Mouse (Mus musculus) limb, embryonic 14.5 days (tissue): ENCODE results near the gene Polr2a. TPM values are rescaled to one million over a fixed set of nuclear protein-coding genes. Genes with fewer than 3 reads are reported as not detected.
A peak's percentile ranks its signal among the peaks of the same experiment; 100 is the strongest.

ENCODE experiments used
- ATAC-seq: fragments of 200-750 bp; cut with Nextera tagmentation; 2 replicates; pipeline ENCODE4 v1.8.0; 2017; ENCODE audit warnings: low read depth, moderate number of reproducible peaks, moderate TSS enrichment; ENCODE audit not compliant: low FRiP score
- DNase-seq: peaks from one replicate; pipeline ENCODE4 v3.0.0-alpha.2; 2015; ENCODE audit warnings: low spot score
- H3K27ac ChIP-seq: fragments of 300-500 bp; sonication (generic); replicated peaks from 2 replicates; pipeline ENCODE4 v1.5.1; 2014; ENCODE audit warnings: low read depth, mild to moderate bottlenecking, low read length, moderate library complexity, mixed read lengths
- H3K27me3 ChIP-seq: fragments of 300-500 bp; sonication (generic); 2 replicates; pipeline ENCODE4 v1.6.1; 2014; ENCODE audit warnings: low read length, mixed read lengths; ENCODE audit not compliant: control insufficient read depth, insufficient read depth
- H3K36me3 ChIP-seq: fragments of 300-500 bp; sonication (generic); 2 replicates; pipeline ENCODE4 v1.6.1; 2014; ENCODE audit warnings: mild to moderate bottlenecking, low read length, moderate library complexity, mixed read lengths; ENCODE audit not compliant: control insufficient read depth, insufficient read depth
- H3K4me1 ChIP-seq: fragments of 300-500 bp; sonication (generic); 2 replicates; pipeline ENCODE4 v1.6.1; 2014; ENCODE audit warnings: antibody characterized with exemption, low read length, mixed read lengths; ENCODE audit not compliant: control insufficient read depth, insufficient read depth
- H3K4me2 ChIP-seq: fragments of 300-500 bp; sonication (generic); replicated peaks from 2 replicates; pipeline ENCODE4 v1.6.1; 2014; ENCODE audit warnings: low read depth, mild to moderate bottlenecking, low read length, moderate library complexity; ENCODE audit not compliant: severe bottlenecking
- H3K4me3 ChIP-seq: fragments of 300-500 bp; sonication (generic); replicated peaks from 2 replicates; pipeline ENCODE4 v1.5.1; 2014; ENCODE audit warnings: low read length
- H3K9ac ChIP-seq: fragments of 300-500 bp; sonication (generic); 2 replicates; pipeline ENCODE4 v1.6.1; 2014; ENCODE audit warnings: mild to moderate bottlenecking, low read depth, low read length, moderate library complexity; ENCODE audit not compliant: severe bottlenecking
- H3K9me3 ChIP-seq: fragments of 300-500 bp; sonication (generic); 2 replicates; pipeline ENCODE4 v1.6.1; 2016; ENCODE audit warnings: low read length; ENCODE audit not compliant: control insufficient read depth
- POLR2A ChIP-seq: fragments of 200-500 bp; IDR thresholded peaks from 2 replicates; pipeline ENCODE4 v1.8.0; 2012; ENCODE audit warnings: inconsistent platforms, mild to moderate bottlenecking, moderate library complexity, borderline replicate concordance; ENCODE audit not compliant: insufficient read depth, insufficient read length; ENCODE audit errors: extremely low read depth
- WGBS: fragments of 180-500 bp; shearing (Covaris S2); extraction: QIAGEN DNeasy Blood & Tissue Kit; methylation state at CpG from one replicate; pipeline ENCODE4 v1.1.7; 2014; 5-methylcytosine and 5-hydroxymethylcytosine counted together
- polyA plus RNA-seq, 2 experiments: library from polyadenylated mRNA; depleted of rRNA in 1 of 2; stranded (reverse) in 1 of 2; unstranded in 1 of 2; fragments of >200 nt; fragmentation: Nextera tagmentation in 1 of 2; extraction: Ambion mirVana in 1 of 2; gene quantifications; 2 replicates each; pipeline versions ENCODE4 v1.2.1 to v1.2.3; 2012 to 2014

Gene Polr2a
- polyA plus RNA-seq, 2 experiments = 40.7 to 76.6 TPM

GRCm38 (mm10) chr11:69766126-69766609 is 7.7 kb upstream of the Polr2a start:
- Histone ChIP-seq H3K4me2 (peak overlapping the region; percentile 81), H3K9ac (peak overlapping the region; percentile 94), H3K9me3 (no peaks in the 10 kb centered on the region), H3K4me1 (peaks cover 24% of the 10 kb centered on the region), H3K27ac (peak overlapping the region; percentile 93), H3K27me3 (no peaks in the 10 kb centered on the region), H3K4me3 (peak overlapping the region; percentile 92), H3K36me3 (0 out of 2 replicates have a peak, but pooled peaks cover 4% of the 10 kb centered on the region)
- ATAC-seq = peak; percentile 55; the same call in 1 of the 2 replicates
- DNase-seq = peak; percentile 62
- TF ChIP-seq POLR2A = 0 out of 2 replicates have a peak, but pooled peaks have one; percentile 10
- WGBS = 2% methylated on average over 26 of the region's 37 CpGs

- TF ChIP-seq POLR2A = no peak
- H3K36me3 ChIP-seq = 0 out of 2 replicates have a peak, but pooled peaks cover 4% of the 10 kb centered on the region
- peak within 1 kb of the TSS; percentile 92 for H3K4me3 ChIP-seq
- DNase-seq (no peak), ATAC-seq (peak; percentile 66)
- 31% methylated on average over 17 of the region's 55 CpGs for WGBS
- H3K4me1 ChIP-seq = peaks cover 26% of the 10 kb centered on the region
- H3K27ac ChIP-seq = peak within 1 kb of the TSS; percentile 93
- peak within 1 kb of the TSS; percentile 81 for H3K4me2 ChIP-seq
- H3K27me3 ChIP-seq = no peaks in the 10 kb centered on the region
- H3K9me3 ChIP-seq = no peaks in the 10 kb centered on the region
- peak within 1 kb of the TSS; percentile 94 for H3K9ac ChIP-seq
Observed at GRCm38 (mm10) chr11:69765221-69766125, 7.0 kb upstream of the Polr2a start, which contains the start of gene Zbtb4. Gene Zbtb4 (plus strand): TSS chr11:69765912.

GRCm38 (mm10) chr11:69763551-69763950 is 5.1 kb upstream of the Polr2a start:
- no peak for DNase-seq
- peaks cover 35% of the 10 kb centered on the region for H3K4me1 ChIP-seq
- no peaks in the 10 kb centered on the region for H3K9me3 ChIP-seq
- H3K36me3 ChIP-seq = no peaks in the 10 kb centered on the region
- H3K4me3 ChIP-seq = no peak overlapping the region
- WGBS = 73% methylated on average over 7 of the region's 7 CpGs
- no peak overlapping the region for H3K9ac ChIP-seq
- no peak overlapping the region for H3K4me2 ChIP-seq
- no peak for ATAC-seq
- no peaks in the 10 kb centered on the region for H3K27me3 ChIP-seq
- H3K27ac ChIP-seq = no peak overlapping the region
- TF ChIP-seq POLR2A = no peak

- Histone ChIP-seq H3K36me3 (no peaks in the 10 kb centered on the region), H3K4me1 (peaks cover 29% of the 10 kb centered on the region), H3K27me3 (no peaks in the 10 kb centered on the region), H3K4me2 (no peak within 1 kb of the TSS), H3K9ac (no peak within 1 kb of the TSS), H3K9me3 (no peaks in the 10 kb centered on the region), H3K4me3 (no peak within 1 kb of the TSS), H3K27ac (no peak within 1 kb of the TSS)
- 71% methylated on average over 1 of the region's 1 CpGs for WGBS
- no peak for TF ChIP-seq POLR2A
- ATAC-seq = no peak
- no peak for DNase-seq
Observed at GRCm38 (mm10) chr11:69761868-69762267, 3.4 kb upstream of the Polr2a start, which contains the start of gene Slc35g3. Gene Slc35g3 (minus strand): TSS chr11:69761968.

GRCm38 (mm10) chr11:69760901-69761200 is 2.4 kb upstream of the Polr2a start:
- Histone ChIP-seq H3K9ac (0 out of 2 replicates have a peak overlapping the region, but pooled peaks have one; percentile 65), H3K4me2 (no peak overlapping the region), H3K4me1 (peaks cover 31% of the 10 kb centered on the region), H3K27me3 (no peaks in the 10 kb centered on the region), H3K9me3 (no peaks in the 10 kb centered on the region), H3K36me3 (no peaks in the 10 kb centered on the region), H3K4me3 (no peak overlapping the region), H3K27ac (no peak overlapping the region)
- 92% methylated on average over 7 of the region's 7 CpGs for WGBS
- no peak for TF ChIP-seq POLR2A
- DNase-seq (no peak), ATAC-seq (no peak)
